Mouse (Mus musculus): Measurements from ENCODE around the gene Acads.

GRCm38 (mm10) chr5:115161064-115161939 lies 42.2 kb upstream of the Acads start:
- no peak for TF ChIP-seq GATA1 (IDR thresholded peaks at IDR 0.05; ENCODE audit: low read length)
- no peak for TF ChIP-seq TAL1 (IDR thresholded peaks at IDR 0.05; ENCODE audit: low read length)

All from erythroblast, embryonic 14.5 days (primary cell).